Mouse (Mus musculus): ENCODE measurements around the gene Gm10300.

- no peak for TF ChIP-seq POLR2A (IDR thresholded peaks at IDR 0.05; ENCODE audit: insufficient read length, low read depth)
- no peak for TF ChIP-seq TCF12 (IDR thresholded peaks at IDR 0.05; ENCODE audit: insufficient read depth, poor library complexity, severe bottlenecking)
These were observed 35.7 kb upstream of the Gm10300 start for GRCm38 (mm10) chr4:132038809-132039208.

All from myocyte (in vitro differentiated cells).